Mouse (Mus musculus) spleen, postnatal 0 days (tissue): ENCODE measurements around the gene Mageb16. TPM values are rescaled to one million over a fixed set of nuclear protein-coding genes. Genes with fewer than 3 reads are reported as not detected.

Source experiments
- polyA plus RNA-seq: library from polyadenylated mRNA; unstranded; fragments of >200 nt; fragmentation: Nextera tagmentation; extraction: Ambion mirVana; gene quantifications from 2 replicates; pipeline ENCODE4 v1.2.1, GENCODE M21; 2015

Gene Mageb16
- 2.3 and 2.7 TPM in 2 replicates for polyA plus RNA-seq

DNA sequence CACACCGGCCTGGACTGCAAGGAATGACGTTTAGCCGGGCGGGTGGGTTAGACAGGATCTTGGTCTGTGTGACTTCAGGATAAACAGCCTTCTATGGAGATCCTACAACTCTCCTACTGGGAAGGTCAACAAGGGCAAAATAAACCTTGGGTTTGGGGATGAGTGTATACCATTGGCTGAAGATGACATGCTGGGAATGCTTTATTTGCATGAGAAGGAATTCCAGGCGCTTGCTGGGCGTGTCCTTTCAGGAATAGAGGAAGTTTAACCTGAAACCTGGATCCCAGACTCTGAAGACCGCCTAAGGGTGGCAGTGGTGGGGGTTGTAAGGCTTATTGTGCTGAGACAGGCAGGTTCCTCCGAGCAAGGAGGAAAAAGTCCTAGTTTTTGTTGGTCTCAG is at the start of gene Mageb16:
Mageb16 (minus strand) TSS at position 25 of the 400 bp plus-strand sequence.

Other genes with a start within 250 kb of the Mageb16 start
- gene Gm7173, start 154.2 kb downstream of the Mageb16 start, polyA plus RNA-seq = 0.05 and 0.06 TPM in 2 replicates